Mouse (Mus musculus): ENCODE data around the gene H2-M9.

- TF ChIP-seq CTCF (conservative IDR thresholded peaks at IDR 0.05; ENCODE audit: insufficient read depth, insufficient read length, low read depth, low read length), result no peak
- no peak for TF ChIP-seq POLR2A (IDR thresholded peaks at IDR 0.05; ENCODE audit: low read depth, low read length)
Observed at GRCm38 (mm10) chr17:36642566-36642965, at the start of gene H2-M9.

Measured in kidney, adult 2 months (tissue).